Mouse (Mus musculus) c-Kit-negative CD71-positive TER-119-positive erythroid progenitor cells, embryonic 14.5 days (primary cell): ENCODE data around the gene Uqcc2.

Experiments
- DNase-seq: peaks from one replicate; pipeline ENCODE4 v3.0.0-alpha.2; 2013; ENCODE audit warnings: low read depth, low spot score

Gene Uqcc2

DNA sequence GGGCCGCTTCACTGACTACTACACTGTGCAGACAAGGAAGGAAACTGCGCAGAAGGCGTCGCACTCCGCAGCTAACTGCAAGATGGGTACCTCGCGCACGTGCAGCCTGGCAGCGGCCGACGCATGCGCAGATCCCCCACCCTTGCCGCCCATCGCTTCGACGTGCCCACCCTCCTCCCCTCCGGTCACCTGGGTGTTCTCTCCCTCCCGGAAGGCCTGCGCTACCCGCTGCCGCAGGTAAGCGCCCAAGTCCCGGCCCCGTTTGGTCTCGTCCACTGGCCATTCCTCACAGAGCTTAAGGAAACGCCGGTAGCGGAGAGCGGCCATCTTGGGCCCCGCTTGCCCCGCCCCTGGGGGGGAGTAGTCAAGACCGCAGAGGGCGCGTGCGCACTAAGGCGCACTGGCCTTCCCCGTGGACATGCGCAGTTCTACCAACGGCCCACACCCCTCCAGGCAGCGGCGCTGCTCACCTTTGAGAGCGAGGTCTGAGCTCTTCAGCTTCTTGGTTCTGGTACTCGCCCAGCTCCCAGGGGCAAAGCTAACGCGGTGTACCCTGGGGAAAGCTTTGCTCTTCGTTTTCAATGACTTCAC lies at the start of gene Uqcc2:
Gene Uqcc2 (minus strand): TSS at position 366 of the 591 bp plus-strand sequence.
- DNase-seq = peak; percentile 91

DNA sequence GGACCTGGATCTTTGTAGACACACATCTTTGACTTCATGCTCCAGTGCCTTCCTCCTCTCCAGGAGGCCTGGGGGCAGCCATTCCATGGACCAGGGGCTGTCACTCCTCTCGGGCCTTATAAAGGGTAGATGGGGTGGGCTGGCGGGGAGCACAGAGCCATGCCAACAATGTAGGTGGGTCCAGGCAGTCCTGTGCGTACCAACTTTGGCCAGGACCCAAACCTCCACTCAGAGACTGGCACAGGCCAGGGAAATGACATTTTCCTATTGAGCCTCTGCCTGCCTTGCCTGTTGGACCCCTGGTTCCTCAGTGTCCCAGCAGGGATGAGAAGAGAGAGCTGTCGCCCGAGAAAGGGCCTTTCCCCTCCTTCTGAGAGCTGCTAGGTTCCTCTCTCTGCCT lies 48.7 kb upstream of the Uqcc2 start:
- no peak for DNase-seq

DNA sequence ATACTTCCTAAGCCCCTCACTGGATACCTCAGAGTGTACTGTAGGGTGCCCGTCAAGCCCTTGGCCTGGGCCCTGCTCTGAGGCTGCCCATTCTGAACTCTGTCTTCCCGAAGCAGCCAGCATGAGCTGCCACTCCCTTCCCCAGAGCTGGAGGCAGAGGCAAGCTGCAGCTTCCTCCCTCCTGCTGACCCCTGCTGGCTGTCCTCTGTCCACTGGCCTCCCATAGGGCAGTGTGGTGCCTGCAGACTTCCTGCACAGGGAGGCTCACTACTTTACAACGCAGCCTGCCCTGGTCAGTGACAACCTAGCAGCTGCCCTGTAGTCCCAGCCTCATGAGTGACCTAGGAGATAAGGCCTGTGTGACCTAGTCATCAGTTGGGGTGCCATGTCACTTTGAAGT lies 48.0 kb upstream of the Uqcc2 start:
- DNase-seq = no peak

DNA sequence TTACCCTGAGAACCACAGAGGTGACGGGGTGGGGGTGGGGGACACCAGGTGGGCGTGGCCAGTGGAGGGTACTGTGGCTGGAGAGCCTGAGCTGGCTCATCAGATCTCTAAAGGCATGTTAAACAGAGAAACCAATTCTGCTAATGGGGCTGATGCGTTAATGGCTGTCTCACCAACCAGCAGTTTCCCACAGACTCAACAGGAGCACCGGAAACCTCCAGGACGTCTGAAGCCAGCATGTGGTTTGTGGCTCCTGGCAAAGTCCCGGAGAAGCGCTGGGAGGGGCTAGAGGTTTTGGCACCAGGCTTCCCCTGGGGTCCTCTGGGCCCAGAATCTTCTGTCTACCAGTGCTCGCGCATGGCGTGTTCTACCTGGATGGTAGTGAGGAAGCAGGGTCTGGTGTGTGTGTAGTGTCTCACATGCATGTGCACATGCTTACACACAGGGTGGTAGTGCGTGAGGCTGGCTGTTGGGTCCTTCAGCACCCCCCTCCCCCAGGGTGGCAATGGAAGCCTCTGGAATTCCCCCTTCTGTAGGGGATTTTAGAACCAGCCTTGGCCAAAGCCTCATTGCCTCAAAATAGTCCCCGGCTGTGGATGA lies 46.1 kb upstream of the Uqcc2 start:
- no peak for DNase-seq

DNA sequence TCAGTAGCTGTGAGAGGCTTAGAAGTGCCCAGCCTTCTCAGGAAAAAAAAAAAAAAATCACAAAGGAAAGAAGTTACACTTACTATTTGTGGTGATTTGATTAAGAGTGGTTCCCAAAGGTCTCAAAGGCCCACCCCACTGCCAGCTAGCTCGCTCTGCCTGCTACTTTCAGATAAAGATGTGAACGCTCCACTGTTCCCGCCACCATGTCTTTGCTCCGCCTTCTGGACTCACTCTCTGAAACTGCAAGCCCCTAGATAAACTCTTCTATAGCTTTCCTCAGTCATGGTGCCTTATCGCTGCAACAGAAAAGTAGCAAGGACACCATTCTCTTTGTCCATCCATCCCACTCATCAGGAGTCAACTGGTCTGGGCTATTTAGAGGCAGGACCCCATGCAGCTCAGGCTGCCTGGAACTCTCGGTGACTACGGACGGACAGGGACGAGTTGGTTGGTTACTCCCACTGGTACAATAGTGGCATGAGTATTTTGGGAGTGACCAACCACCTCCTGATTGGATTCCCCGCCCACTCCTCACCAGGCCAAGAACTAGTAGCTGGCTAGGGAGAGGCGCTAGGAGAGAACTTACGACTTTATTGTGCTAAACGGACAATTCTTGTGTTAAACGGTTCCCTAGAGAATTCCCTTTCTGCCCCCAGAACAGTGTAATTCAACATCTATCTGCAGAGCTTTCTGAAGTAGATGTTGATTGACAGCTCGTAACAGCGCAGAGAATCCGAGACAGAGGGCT lies 44.9 kb upstream of the Uqcc2 start:
- no peak for DNase-seq

DNA sequence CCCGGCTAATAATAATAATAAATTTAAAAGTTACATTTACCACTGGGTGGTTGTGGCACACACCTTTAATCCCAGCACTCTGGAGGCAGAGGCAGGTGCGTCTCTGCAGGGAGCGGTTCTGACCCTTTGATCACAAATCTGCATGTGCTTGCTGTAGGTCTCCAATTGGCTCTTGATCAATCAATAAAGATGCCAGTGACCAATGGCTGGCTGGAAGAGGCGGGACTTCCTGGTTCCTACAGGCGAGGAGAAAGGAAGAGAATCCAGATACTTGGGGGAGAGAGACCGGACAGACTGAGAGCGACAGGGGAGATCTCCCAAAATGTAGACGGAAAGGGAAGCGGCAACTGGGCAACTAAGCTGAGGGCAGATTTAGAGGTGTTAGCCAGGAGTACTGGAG lies 44.3 kb upstream of the Uqcc2 start:
- no peak for DNase-seq

DNA sequence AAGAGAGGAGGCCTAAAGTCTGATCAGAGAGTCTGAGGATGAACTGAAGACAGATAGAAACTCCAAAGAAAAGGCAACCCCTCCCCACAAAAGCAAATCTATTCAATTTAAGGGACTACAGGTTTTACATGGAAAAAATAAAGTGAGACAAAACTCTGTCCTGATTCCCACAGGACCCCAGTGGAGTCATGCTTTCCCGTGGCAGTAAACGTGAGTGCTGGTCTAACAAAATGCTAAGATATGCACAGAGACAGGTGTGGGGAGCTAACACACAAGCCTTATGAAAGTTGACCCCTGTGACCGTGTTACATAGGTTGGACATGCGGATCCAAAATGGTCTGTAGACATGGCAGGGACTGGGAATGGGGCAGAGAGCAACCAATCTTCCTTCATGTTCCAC lies 43.0 kb upstream of the Uqcc2 start:
- no peak for DNase-seq

DNA sequence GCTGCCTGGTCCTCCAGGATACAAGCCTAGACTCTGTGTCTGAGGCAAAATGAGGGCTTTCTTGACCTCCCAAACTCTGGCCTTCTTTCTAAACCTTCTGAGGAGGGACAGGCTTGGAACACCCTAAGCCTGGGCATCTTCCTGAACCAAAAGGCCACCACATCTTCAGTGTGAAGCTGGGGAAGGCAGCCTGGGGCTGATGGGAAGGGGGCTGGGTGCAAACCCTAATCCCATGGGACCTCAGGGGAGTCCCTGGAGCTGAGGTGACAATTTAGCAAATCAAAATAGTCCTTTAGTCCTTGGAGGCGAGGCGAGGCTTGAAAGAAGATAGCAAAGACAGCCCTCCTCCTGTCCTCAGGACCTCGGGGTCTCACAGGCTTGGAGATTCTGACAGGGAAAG lies 42.6 kb upstream of the Uqcc2 start:
- no peak for DNase-seq

DNA sequence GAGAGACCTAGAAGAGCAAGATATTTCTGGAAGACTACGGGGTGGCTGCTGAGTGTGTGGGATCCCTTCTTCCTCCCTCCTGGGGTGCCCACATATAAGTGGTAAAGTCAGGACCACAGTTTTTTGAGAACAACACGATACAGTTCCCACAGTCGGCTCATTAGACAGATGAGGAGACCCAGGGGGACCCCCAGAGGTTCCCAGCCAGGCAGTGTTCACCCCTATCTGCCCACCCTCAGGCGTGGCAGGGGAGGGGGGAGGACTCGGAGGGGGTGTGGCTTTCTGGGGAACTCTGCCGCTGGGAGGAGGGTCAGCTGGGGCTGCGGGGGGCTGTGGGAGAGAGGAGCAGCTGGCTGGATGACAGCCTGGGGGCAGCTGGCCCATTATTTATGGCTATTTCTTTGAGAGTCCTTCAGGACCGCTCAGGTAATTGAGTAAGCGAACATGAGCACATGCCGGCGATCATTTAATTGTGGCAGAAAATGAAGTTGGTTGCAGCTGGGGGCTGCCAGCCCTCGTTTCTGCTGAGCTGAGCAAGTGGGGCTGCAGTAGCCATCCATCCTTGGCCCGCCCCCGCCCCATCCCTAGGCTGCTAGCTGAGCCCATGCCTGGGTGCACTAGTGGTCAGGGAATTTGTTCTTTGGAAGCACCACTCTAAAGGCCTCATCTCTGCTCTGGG lies 41.6 kb upstream of the Uqcc2 start:
- DNase-seq = no peak

DNA sequence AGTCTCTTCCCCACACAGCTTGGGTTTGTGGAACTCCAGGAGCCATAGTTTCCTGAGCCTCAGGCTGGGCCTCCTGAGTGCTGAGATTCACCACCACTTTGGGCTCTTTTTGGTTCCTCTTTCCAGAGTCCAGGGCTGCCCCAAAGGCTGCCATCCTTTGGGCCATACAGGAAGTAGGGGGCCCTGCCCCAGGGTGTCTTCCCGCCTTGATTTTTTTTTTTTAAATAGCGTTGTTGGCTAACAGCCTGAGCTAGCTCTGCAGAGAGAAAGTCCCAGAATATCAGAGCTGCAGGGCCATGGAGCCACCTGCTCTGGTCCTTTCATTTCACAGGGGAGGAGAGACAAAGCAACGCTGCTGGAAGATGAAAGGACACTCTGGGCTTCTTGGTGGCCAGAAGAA lies 40.0 kb upstream of the Uqcc2 start:
- no peak for DNase-seq

DNA sequence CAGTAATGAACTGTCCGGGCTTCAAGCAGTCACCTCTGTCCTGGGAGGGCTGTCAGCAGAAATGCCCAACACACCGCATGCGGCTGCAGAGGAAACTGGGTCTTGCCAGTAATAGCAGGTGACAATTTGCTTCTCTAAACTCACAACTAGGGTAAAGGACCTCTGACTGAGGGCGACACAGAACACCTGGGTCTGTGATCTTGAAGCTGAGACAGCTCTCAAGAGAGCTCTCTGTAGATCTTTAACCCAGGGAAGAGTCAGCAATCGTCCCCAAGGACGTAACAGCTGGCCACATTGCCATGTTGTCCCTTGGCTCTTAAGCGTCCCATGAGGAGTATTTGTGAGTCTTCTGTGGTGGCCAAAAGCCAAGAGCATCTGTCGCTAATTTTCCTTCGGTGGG lies 38.7 kb upstream of the Uqcc2 start:
- no peak for DNase-seq

DNA sequence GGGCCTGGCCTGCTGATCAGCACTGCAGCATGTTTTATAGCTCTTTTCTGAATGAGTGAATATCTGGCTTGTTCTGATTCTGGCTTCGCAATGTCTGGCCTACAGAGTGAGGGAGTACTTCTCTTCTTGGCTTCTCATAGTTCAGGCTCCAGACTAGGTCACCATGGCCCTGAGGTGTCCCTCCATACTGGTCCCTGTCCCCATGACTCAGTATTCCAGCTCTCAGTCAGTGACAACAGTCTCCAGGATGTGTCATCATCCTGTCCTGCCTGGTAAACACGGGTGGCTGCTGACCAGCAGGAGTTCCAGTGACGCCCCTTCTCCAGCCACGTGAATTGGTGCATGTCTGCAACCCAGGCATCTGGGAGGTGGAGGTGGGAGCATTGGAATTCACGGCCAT lies 37.4 kb upstream of the Uqcc2 start:
- no peak for DNase-seq

DNA sequence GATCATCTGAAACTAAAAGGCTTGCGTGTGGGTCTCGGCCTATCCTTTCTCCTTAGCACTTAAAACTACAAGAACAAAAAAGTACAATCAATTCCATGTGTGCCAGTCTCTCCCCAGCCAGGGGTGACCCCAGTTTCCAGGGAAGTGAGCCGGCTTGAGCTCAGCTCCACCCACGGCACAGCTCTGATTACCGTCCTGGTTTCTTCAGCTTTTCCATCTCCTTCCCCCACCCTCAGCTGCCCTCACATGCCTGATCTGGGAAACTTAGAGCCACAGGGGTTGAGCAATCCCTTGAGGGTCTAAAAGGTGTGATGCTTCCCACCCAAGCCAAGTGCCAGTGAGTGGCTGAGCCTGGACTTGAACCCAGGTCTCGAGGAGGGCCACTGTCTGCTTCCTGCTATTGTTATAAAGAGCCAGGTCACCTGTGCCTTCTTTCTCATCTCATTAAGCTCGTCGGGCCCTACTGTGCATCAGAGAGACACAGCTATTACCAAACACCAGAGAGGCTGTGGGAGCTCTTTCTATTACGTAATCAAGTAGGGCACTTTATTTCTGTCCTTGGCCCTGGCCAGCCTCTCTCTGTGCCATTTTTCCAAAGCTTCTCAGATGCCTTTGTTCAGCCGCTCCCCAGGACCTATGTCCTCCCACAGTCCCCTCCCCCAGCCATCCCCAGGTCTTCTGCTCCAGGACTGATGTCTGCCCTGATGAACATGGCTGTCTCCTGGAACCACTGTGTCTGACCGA lies 36.4 kb upstream of the Uqcc2 start:
- no peak for DNase-seq

DNA sequence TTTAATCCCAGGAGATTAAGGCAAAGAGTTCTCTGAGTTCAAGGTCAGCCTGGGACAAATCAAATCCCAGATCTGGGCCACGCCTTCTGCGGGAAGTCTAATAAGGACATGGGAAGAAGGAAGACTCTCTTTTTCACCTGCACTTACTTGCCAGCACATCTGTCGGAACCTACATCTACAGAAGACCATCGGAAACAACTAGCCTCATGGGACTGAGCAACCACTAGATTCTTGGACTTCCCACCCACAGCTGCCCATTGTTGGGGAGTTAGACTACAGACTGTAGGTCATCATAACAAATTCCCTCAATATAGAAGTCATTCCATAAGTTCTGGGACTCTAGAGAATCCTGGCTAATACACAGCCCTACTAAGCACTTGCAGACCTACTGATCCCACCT lies 34.9 kb upstream of the Uqcc2 start:
- DNase-seq = no peak

DNA sequence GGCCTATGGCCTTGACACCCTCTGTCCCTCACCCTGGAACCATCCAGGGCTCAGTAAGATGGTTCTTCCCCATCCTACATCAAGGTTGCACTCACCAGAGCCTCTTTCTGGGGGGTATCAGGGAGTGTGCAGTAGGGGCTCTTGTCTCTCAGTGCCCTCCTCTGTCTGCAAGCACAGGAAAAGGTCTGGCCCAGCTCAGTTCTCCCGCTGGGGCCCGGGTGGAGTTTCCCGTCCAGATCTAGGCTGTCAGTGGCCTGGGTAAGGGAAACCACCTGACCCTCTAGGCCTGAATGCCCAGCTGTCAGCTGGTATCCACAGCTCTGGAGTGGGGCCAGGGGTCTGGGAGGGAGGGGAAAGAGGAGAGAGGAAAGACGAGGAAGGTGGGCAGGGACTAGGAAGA lies 33.8 kb upstream of the Uqcc2 start, which contains the start of gene Ip6k3:
Gene Ip6k3 (minus strand): TSS at position 251 of the 400 bp plus-strand sequence.
- DNase-seq = no peak

DNA sequence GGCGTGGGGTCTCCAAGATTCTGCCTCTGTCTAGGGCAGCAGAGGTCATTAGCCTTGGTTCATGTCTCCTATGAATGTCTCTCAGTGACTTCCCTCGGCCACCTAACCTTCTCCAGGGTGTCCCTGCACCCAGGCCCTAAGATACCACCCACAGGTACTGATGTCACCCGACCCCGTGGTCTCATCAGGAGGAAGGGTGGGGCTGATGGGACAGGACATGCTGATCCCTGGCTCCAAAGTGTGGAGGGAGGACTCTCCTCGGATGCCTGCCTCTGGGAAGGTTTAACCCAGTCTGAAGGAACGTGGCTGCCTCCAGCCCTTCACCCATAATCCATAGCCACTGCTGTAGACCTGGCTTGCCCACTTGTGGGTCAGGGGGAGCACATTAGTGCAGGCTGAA lies 33.2 kb upstream of the Uqcc2 start:
- no peak for DNase-seq

DNA sequence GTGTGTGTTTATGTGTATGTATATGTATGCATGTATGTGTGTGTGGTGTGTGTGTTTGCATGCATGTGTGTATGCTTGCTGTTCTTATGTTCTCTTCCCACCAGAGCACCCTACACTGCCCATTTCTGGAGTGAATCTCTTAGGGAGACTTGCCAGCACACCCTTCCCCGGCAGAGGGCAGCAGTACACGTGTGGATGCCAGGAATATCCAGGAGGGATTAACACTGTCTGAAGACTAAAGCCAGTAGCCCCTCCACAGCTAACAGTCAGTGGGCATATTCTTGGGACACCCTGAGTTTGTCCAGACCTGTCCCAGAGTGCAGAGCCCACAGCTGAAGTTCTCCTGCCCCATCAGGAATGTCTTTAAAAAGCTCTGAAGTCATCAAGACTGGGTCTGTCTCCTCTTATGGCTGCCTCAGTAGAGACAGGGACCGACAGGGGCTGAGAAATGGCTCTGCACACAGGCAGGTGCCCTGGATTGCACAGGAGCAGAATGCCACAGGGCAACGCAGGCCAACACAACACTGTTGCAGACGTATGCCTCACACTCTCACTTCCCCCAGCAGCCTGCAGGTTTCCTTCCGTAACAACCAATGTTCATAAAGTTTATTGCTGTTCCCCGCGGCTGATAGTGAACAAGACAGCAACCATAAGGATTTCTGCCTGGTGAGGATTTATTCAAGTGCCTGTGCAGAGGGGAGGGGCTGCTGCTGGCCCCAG lies 31.5 kb upstream of the Uqcc2 start:
- no peak for DNase-seq

DNA sequence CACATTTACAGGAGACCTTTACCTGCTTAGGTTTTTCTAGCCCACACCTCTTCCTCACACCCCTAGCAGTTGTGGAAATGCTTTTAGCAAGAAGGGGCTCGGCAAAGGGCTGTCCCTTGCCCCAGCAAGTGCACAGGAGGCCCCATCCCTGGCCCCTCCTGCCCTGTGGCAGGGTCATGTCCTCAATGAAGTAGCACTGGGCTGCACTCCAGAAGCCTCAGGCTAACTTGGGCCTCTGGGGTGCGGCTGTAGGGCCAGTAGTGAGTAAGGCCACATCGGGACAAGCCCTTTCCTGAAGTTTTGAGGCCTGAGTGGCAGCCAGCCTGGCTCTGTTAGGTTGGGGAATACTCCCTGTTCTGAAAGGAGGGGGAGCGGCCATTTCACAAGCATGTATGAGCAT lies 27.2 kb upstream of the Uqcc2 start:
- DNase-seq = no peak

DNA sequence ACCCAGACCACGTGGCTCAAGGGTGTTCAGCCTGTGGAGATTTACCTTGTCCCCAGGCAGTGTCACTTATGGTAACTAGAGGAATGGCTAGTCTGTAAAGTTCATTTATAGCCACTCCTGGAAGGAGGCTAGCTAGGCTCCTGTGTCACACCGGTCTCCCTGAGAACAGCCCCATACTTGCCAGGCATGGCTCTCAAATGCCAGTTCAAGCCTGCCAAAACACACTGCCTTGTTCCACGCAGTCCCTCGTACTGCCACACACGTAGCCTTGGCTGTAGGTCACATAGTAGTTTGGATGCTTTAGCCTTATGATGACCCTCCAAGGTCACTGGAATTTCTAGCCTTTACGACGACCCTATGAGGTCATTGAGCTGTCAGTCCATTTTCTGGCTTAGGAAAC lies 25.5 kb upstream of the Uqcc2 start:
- no peak for DNase-seq

DNA sequence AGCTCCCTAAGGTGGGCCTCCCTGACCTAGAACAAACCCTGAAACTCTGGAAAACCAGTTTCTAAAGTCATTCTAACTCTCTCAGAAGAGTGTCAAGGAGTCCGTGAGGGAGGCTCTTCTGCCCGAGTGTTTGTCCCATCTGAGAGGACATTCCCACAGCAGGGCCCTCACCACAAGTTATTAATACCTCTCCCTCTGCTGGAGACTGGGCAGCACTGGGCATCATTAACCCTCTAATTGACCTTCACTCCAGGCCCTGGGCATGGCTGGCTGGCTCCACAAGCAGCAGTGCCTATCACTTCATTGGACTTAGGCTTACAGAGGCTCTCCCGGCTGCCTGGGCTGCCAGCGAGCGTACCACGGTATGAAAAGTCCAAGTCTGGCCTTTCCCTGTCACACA lies 24.7 kb upstream of the Uqcc2 start:
- DNase-seq = no peak

DNA sequence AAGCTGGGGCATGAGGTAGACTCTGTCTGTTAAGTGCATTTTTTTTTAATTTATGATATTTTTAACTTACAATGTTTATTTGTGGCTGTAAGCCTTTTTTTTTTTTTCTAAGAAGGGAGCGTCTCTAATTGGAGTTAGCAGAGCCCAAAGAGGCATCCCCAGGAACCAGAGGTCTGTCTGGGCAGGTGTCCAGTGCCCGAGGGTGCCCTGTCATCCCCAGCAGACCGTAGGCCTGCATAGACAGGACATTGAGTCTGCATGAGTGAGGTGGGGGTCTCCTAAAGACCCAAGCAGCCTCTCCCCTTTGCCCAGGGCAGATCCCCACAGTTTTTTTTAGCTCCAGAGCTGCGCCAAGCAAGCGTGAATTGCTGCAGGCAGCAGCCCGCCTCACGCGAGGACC lies 22.0 kb upstream of the Uqcc2 start:
- no peak for DNase-seq
